Mouse (Mus musculus) gonadal fat pad, adult 2 months (tissue): ENCODE data around the gene Klf2. TPM values are rescaled to one million over a fixed set of nuclear protein-coding genes. Genes with fewer than 3 reads are reported as not detected.

Experiments used
- DNase-seq: peaks from one replicate; pipeline ENCODE4 v3.0.0-alpha.2; 2012; ENCODE audit warnings: low read depth
- polyA plus RNA-seq: library from polyadenylated mRNA; depleted of rRNA; stranded (reverse); fragments of >200 nt; gene quantifications from 2 replicates; pipeline ENCODE4 v1.2.3, GENCODE M21; 2012; rRNA removed

Klf2 gene
- polyA plus RNA-seq, result 17.8 and 25.9 TPM in 2 replicates

GRCm38 (mm10) chr8:72318801-72319322, at the start of gene Klf2:
Klf2 (plus strand) TSS chr8:72319033.
- DNase-seq, result no peak

DNA sequence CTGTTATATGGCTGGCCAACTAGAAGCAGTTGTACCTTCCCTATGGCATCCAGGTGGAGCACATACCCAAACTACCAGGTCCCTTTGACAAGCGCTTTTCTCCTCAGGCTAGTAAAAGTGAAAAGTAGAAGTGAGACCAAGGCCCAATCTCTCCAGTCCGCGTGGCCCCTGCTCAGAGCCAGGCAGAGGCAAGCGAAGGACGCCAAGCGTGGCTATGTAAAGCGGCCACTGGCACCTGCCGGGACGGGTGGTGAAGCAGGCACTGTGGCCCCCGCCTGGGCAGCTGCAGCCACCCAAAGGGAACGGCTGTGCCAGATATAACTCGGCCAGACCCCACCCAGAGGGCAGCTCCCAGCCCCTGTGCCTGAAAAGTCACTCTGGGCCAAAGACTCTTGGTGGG, 48.2 kb upstream of the Klf2 start:
- no peak for DNase-seq

- no peak for DNase-seq
These were observed 47.7 kb upstream of the Klf2 start for GRCm38 (mm10) chr8:72271051-72271660.

DNA sequence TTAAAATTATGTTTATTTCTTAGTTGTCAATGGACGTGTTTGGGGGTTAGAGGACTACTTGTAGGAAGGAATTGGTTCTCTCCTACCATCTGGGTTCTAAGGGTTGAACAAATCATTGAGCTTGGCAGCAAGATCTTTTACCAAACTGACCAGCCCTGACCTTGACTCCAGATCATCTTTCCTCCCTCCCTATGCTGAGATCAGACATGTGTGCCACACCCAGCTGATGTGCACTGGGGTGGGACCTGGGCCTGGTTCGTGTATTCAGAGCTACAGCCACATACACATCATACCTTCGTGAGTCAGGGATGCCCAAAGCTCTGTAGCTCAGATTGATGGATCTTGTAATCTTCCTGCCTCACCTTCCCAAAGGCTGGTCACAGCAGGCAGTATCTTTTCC, 47.1 kb upstream of the Klf2 start:
- no peak for DNase-seq

GRCm38 (mm10) chr8:72272361-72272760, 46.5 kb upstream of the Klf2 start:
- DNase-seq, result no peak

GRCm38 (mm10) chr8:72273111-72273770, 45.6 kb upstream of the Klf2 start:
- no peak for DNase-seq

GRCm38 (mm10) chr8:72273807-72274206, 45.0 kb upstream of the Klf2 start:
- no peak for DNase-seq

- no peak for DNase-seq
These were observed 41.6 kb upstream of the Klf2 start for GRCm38 (mm10) chr8:72277244-72277643.

DNA sequence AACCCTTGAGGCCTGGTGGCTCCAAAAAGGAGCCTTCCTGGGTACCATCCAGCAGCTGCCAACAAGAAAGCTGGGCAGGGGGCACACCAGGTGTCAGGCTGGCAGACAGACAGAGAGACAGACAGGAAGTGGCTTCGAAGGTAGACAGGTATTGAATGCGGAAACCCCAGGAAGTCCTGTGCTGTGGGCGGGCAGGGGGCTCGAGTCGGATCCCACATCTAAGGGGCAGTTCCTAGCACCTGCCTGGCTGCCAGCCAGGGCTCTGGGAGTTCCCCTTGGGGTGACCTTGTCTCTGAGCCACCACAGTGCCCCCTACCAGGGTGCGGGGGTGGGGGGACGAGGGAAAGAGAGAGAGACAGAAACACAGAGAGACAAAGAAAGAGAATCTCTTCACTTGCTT, 39.7 kb upstream of the Klf2 start:
- DNase-seq, result no peak

DNA sequence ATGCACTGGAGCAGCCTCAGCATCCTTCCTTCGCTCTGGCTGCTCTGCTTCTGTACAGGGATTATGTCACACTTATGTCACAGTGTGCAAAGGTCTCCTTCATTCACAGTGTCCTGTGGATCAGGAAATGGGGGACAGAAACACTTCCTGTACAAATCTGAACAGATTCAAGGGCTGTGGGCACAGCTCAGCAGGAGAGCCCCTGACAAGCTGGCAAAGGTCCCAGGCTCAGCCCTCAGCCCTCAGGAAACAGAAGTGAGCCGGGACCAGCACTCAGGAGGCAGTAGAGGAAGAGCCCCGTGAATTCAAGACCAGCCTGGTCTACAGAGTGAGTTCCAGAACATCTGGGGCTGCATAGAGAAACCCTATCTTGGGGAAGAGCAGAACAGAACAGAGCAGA, 37.2 kb upstream of the Klf2 start:
- no peak for DNase-seq

- DNase-seq, result no peak
These were observed 33.5 kb upstream of the Klf2 start for GRCm38 (mm10) chr8:72285285-72285684.

DNA sequence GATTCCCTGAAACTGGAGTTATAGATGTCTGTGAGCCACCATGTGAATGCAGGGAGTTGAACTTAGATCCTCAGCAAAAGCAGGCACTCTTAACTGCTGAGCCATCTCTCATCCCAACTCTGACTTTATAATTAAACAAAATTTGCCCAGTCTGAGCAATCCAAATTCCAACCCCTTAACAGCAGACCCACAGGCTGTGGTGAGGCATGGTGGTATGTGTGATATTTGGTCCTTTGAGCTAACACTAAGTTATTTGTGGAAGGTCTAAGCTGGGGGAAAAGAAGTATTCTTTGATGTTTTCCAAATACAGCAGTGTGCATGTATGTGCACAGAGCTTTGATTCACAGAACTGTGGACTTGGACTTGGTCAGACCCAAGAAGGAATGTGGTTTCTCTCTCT, 29.8 kb upstream of the Klf2 start:
- no peak for DNase-seq

- no peak for DNase-seq
These were observed 27.7 kb upstream of the Klf2 start for GRCm38 (mm10) chr8:72291104-72291503.

GRCm38 (mm10) chr8:72293309-72293708, 25.5 kb upstream of the Klf2 start:
- DNase-seq, result no peak

- no peak for DNase-seq
These were observed 23.7 kb upstream of the Klf2 start for GRCm38 (mm10) chr8:72295125-72295524.

DNA sequence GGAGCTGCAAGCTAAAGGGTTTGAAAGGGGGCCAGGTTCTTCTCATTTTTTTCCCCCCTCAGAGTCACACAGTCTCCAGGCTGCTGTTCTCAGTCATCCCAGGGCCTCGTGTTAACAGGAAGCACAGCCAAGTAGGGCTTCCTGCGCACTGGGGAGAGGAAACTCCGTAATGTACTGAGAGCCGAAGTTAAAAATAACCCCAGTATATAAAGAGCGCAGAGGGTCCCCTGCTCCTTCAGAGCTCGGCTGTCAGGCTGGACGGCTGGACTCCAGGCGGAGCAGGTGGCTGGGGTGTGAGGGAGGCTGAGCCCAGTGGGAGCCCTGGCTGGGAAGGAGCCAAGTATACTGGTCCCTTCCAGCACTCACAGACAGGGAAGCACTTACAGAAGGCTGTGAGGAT, 23.2 kb upstream of the Klf2 start:
- DNase-seq, result no peak

- no peak for DNase-seq
These were observed 22.3 kb upstream of the Klf2 start for GRCm38 (mm10) chr8:72296561-72296960.

DNA sequence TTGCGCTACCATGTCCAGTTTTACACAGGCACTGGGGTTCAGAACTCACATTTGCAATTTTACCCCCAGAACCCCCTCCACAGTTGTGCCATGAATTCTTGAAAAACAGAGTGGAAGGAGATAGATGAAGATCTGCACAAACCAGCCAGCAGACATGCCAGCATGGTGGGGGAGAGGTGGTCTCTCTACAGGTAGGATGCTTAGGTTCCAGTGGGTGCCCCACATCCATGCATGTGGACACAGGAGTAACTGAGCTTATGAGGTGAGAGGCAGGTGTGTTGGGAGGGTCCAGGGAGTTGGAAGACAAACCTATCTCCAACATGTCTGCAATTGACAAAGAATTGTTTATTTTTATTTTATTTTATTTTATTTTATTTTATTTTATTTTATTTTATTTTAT, 19.9 kb upstream of the Klf2 start:
- DNase-seq, result no peak

- no peak for DNase-seq
These were observed 18.0 kb upstream of the Klf2 start for GRCm38 (mm10) chr8:72300654-72301400.

GRCm38 (mm10) chr8:72301497-72301896, 17.3 kb upstream of the Klf2 start:
- no peak for DNase-seq

- no peak for DNase-seq
These were observed 15.7 kb upstream of the Klf2 start for GRCm38 (mm10) chr8:72302986-72303612.

- no peak for DNase-seq
These were observed 15.2 kb upstream of the Klf2 start for GRCm38 (mm10) chr8:72303633-72304032.
